Mouse (Mus musculus): ENCODE measurements at regions not wholly inside any gene's neighbourhood (a gene's known extent, or its start where the extent isn't known, plus 50 kb on each side); places are given as distances from the start of the nearest gene placed in this dataset.

DNA sequence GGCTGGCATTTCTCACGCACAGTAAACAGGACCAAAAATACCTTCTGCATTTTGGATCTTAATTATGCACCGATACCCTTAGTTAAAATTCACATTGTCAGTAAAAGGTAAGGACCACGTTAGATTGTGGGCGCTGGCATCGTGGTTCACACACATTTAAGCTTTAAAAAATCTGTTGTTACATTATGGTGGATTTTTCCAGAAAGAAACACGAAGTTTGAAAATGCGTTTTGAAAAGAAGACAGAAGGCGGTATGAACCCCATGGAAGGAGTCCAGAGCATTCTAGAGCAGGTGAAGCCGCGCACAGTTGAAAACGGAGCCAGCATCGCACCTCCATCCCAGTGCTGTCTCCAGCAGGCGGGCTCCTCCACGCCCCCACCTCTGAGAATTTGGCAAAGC lies 94.6 kb upstream of the Zfp64 start:
- TF ChIP-seq POLR2A (IDR thresholded peaks at IDR 0.05; ENCODE audit: insufficient read depth, low read depth, low read length) = no peak
- no peak for TF ChIP-seq CTCF (IDR thresholded peaks at IDR 0.05; ENCODE audit: insufficient read depth, low read depth, low read length)

Data from olfactory bulb, adult 2 months (tissue).